Mouse (Mus musculus) embryonic facial prominence, embryonic 14.5 days (tissue): ENCODE data around the gene Gpr35. TPM values are rescaled to one million over a fixed set of nuclear protein-coding genes. Genes with fewer than 3 reads are reported as not detected.

Source experiments
- ATAC-seq: fragments of 200-750 bp; cut with Nextera tagmentation; 2 replicates; pipeline ENCODE4 v1.8.0; 2017; ENCODE audit warnings: low read depth, moderate number of reproducible peaks, moderate TSS enrichment
- DNase-seq: peaks from one replicate; pipeline ENCODE4 v3.0.0-alpha.2; 2015; ENCODE audit warnings: low spot score
- H3K27ac ChIP-seq: fragments of 300-500 bp; sonication (generic); replicated peaks from 2 replicates; pipeline ENCODE4 v1.5.1; 2014; ENCODE audit warnings: low read depth, mild to moderate bottlenecking, low read length, moderate library complexity
- H3K27me3 ChIP-seq: fragments of 300-500 bp; sonication (generic); replicated peaks from 2 replicates; pipeline ENCODE4 v1.6.1; 2014; ENCODE audit warnings: low read length; ENCODE audit not compliant: control insufficient read depth, insufficient read depth
- H3K36me3 ChIP-seq: fragments of 300-500 bp; sonication (generic); 2 replicates; pipeline ENCODE4 v1.6.1; 2014; ENCODE audit warnings: low read length, mixed read lengths; ENCODE audit not compliant: control insufficient read depth, insufficient read depth
- H3K4me1 ChIP-seq: fragments of 300-500 bp; sonication (generic); 2 replicates; pipeline ENCODE4 v1.6.1; 2014; ENCODE audit warnings: antibody characterized with exemption, low read length; ENCODE audit not compliant: control insufficient read depth, insufficient read depth
- H3K4me2 ChIP-seq: fragments of 300-500 bp; sonication (generic); 2 replicates; pipeline ENCODE4 v1.6.1; 2014; ENCODE audit warnings: low read depth, mild to moderate bottlenecking, low read length, moderate library complexity, mixed read lengths
- H3K4me3 ChIP-seq: fragments of 300-500 bp; sonication (generic); 2 replicates; pipeline ENCODE4 v1.5.1; 2014; ENCODE audit warnings: low read depth, mild to moderate bottlenecking, low read length
- H3K9ac ChIP-seq: fragments of 300-500 bp; sonication (generic); 2 replicates; pipeline ENCODE4 v1.6.1; 2014; ENCODE audit warnings: low read depth, mild to moderate bottlenecking, low read length, moderate library complexity, mixed read lengths
- H3K9me3 ChIP-seq: fragments of 300-500 bp; sonication (generic); 2 replicates; pipeline ENCODE4 v1.6.1; 2016; ENCODE audit warnings: low read length; ENCODE audit not compliant: control insufficient read depth
- WGBS: fragments of 180-500 bp; shearing (Covaris S2); extraction: QIAGEN DNeasy Blood & Tissue Kit; methylation state at CpG from one replicate; pipeline ENCODE4 v1.1.7; 2014; 5-methylcytosine and 5-hydroxymethylcytosine counted together
- polyA plus RNA-seq: library from polyadenylated mRNA; unstranded; fragments of >200 nt; fragmentation: Nextera tagmentation; extraction: Ambion mirVana; gene quantifications from 2 replicates; pipeline ENCODE4 v1.2.1, GENCODE M21; 2014

Gpr35 gene
- polyA plus RNA-seq, 1 experiment from 2014 or later = 1.5 TPM

DNA sequence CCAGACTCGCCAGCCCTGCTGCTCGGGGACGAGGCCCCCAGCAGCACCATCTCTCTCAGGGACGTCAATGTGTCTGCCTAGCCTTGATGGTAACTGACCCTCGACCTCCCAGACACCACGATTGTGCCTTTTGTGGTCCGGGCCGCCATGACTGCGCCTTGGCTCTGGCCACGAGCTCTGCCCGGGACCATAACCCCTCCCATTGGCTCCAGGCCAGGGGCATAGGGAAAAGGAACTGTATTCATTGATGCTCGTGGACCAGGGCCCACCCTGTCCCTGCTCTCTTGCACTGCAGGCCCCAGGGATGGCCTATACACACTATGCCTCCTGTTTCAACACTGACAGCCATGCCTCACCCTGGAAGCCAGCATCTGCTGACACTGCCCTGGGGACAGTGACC is 30.9 kb upstream of the Gpr35 start:
- no peaks in the 10 kb centered on the region for H3K4me1 ChIP-seq
- no peaks in the 10 kb centered on the region for H3K9me3 ChIP-seq
- H3K27ac ChIP-seq = no peak overlapping the region
- WGBS = 83% methylated on average over 12 of the region's 12 CpGs
- H3K36me3 ChIP-seq = peaks cover 65% of the 10 kb centered on the region
- H3K4me2 ChIP-seq = no peak overlapping the region
- DNase-seq (no peak), ATAC-seq (no peak)
- H3K4me3 ChIP-seq = no peak overlapping the region
- no peaks in the 10 kb centered on the region for H3K27me3 ChIP-seq
- no peak overlapping the region for H3K9ac ChIP-seq

DNA sequence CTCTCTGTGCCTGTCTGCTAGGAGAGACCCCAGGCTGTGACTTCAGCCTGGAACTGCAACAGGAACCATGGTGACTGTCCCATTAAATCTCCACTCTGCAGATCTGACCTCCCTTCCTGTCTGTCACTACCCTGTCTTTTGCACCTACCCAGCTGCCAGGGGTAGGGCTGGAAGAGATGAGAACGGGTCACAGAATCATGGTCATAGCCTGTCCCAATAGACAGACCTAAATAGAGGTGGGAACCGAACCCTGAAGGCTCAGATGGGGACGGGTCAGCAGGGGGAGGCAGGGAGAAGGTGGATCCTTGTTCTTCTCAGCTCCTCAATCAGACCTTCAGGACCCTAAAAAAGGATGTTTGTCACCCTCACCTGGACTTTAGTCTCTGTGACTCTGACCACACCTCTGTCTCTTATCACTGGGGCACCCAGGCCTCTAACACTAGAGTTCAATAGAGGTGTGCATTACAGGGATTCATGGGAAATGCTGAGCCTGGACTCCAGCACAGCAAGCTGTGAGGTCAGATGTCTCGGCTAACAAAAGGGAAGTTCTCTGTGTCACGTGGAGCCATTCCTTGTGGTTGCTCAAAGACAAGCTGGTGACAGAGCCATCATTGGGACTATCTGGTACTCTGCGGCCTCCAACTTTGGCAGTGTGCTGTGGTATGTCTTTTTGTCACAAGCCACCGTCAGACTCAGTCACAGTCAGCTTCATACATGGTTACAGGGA is 30.0 kb upstream of the Gpr35 start:
- 84% methylated on average over 7 of the region's 7 CpGs for WGBS
- Histone ChIP-seq H3K4me2 (no peak overlapping the region), H3K27ac (no peak overlapping the region), H3K4me3 (no peak overlapping the region), H3K27me3 (no peaks in the 10 kb centered on the region), H3K9ac (no peak overlapping the region), H3K4me1 (no peaks in the 10 kb centered on the region), H3K36me3 (peaks cover 56% of the 10 kb centered on the region), H3K9me3 (no peaks in the 10 kb centered on the region)
- ATAC-seq (no peak), DNase-seq (no peak)

DNA sequence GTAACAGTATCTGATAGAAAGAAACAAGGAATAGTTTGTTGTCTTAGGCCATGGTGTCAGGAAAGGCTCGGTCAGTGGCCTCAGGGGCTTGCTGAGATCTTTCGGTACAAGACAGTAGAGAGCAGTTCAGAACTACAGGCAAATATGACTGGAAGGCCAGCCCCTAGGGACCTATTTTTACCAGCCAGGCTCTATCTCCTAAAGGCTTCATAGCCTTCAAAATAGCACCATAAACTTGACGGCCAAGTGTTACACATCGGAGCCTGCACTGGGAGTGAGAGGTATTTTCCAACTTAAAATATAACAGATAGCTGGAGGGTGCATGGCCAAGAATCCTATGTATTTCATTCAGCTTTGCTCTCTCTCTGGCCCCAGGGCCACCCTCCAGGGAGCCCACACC is 29.2 kb upstream of the Gpr35 start:
- WGBS = 87% methylated on average over 4 of the region's 4 CpGs
- H3K27ac ChIP-seq = no peak overlapping the region
- H3K27me3 ChIP-seq = no peaks in the 10 kb centered on the region
- H3K9me3 ChIP-seq = no peaks in the 10 kb centered on the region
- ATAC-seq (no peak), DNase-seq (no peak)
- peaks cover 48% of the 10 kb centered on the region for H3K36me3 ChIP-seq
- H3K4me2 ChIP-seq = no peak overlapping the region
- H3K4me3 ChIP-seq = no peak overlapping the region
- no peaks in the 10 kb centered on the region for H3K4me1 ChIP-seq
- no peak overlapping the region for H3K9ac ChIP-seq

DNA sequence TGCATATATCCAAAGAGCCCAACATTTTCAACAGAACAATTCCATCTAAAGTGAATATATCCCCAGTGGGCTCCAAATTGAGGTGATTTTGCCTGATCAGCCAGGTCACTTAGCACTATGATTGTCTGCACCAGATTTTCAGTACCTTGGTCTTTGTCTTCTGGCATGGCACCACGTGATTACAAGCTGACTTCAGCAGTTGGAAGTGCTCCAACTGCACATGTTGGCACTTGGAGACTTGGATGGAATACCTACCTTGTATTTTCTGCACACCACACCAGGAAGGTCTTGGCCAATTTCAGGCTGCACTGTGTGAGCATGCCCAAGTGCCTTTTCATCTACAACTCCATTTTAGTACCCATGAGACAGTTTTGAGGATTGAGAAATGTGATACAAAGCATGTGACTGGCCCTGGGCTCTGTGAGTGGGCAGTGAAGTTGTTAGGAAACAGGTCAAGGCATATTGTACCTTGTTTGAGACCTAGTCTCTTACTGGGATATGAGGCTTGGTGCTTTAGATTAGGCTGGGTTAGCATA is 20.4 kb upstream of the Gpr35 start:
- 25% methylated on average over 1 of the region's 1 CpGs for WGBS
- ATAC-seq = no peak
- H3K27ac ChIP-seq = no peak overlapping the region
- no peaks in the 10 kb centered on the region for H3K27me3 ChIP-seq
- H3K9ac ChIP-seq = no peak overlapping the region
- no peaks in the 10 kb centered on the region for H3K36me3 ChIP-seq
- no peak overlapping the region for H3K4me3 ChIP-seq
- H3K4me1 ChIP-seq = 0 out of 2 replicates have a peak, but pooled peaks cover 6% of the 10 kb centered on the region
- H3K4me2 ChIP-seq = no peak overlapping the region
- DNase-seq = no peak
- peaks cover 15% of the 10 kb centered on the region; the same call in 1 of the 2 replicates for H3K9me3 ChIP-seq

DNA sequence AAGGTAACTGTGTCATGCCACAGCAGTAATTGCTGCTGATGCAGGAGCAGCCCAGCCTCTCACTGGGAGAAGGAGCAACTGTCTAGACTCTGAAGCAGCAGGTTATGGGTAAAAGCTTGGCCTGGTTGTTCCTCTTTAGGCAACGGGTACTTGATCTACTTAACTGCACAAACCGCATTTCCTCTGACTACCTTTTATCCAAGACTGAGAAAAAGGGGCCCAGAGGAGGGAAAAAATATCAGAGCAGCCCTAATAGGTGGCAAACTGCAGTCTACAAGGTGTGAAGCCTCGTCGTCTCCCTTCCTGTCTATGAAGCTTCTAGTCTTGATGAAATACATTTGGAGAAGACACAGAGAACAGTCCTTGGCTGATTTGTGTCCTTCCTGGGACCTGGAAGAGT is 17.1 kb upstream of the Gpr35 start:
- Histone ChIP-seq H3K4me3 (peak overlapping the region; percentile 87), H3K4me2 (peak overlapping the region; percentile 57), H3K4me1 (0 out of 2 replicates have a peak, but pooled peaks cover 14% of the 10 kb centered on the region), H3K9me3 (peaks cover 15% of the 10 kb centered on the region; the same call in 1 of the 2 replicates), H3K27ac (peak overlapping the region; percentile 97), H3K9ac (peak overlapping the region; percentile 83), H3K27me3 (no peaks in the 10 kb centered on the region), H3K36me3 (peaks cover 13% of the 10 kb centered on the region; the same call in 1 of the 2 replicates)
- 81% methylated on average over 4 of the region's 4 CpGs for WGBS
- ATAC-seq (no peak), DNase-seq (no peak)

DNA sequence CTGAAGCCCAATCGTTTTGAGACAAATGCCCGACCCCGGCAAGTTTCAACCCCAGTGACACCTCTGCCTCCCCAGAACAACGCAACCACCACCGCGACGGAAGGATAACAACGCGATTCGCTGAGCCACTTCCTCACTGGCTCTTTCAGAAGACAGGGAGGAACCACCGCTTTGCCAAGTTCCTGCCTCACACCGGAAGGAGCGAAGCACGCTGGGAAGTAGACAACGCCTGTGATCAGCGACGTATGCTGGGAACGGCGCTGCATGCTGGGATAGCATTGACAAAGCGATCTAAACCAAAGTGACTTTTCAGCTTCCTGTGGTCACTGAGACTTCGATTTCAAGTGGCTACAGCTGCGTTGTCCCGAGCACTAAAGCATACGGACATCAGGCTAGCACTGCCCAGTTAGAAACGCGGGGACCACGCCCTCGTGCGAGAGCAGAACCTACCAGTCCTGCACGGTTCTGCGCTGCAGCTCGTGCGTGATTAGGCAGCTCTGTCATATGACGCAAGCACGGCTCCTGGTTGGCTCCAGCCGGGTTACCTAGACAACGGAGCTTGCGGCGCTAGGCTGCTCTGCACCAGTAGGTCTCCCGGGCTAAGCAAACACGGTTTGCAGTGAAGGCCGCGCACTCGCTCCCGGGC is 16.4 kb upstream of the Gpr35 start, which contains the start of gene Capn10:
Gene Capn10 (plus strand): TSS at position 195 of the 646 bp plus-strand sequence.
- Histone ChIP-seq H3K9me3 (peaks cover 15% of the 10 kb centered on the region; the same call in 1 of the 2 replicates), H3K4me2 (peak within 1 kb of the TSS; percentile 57), H3K27me3 (no peaks in the 10 kb centered on the region), H3K36me3 (peaks cover 20% of the 10 kb centered on the region), H3K9ac (peak within 1 kb of the TSS; percentile 83), H3K27ac (peak within 1 kb of the TSS; percentile 97), H3K4me1 (0 out of 2 replicates have a peak, but pooled peaks cover 14% of the 10 kb centered on the region), H3K4me3 (peak within 1 kb of the TSS; percentile 87)
- ATAC-seq (peak; percentile 100), DNase-seq (peak; percentile 99)
- WGBS = under 1% methylated on average over 45 of the region's 45 CpGs

DNA sequence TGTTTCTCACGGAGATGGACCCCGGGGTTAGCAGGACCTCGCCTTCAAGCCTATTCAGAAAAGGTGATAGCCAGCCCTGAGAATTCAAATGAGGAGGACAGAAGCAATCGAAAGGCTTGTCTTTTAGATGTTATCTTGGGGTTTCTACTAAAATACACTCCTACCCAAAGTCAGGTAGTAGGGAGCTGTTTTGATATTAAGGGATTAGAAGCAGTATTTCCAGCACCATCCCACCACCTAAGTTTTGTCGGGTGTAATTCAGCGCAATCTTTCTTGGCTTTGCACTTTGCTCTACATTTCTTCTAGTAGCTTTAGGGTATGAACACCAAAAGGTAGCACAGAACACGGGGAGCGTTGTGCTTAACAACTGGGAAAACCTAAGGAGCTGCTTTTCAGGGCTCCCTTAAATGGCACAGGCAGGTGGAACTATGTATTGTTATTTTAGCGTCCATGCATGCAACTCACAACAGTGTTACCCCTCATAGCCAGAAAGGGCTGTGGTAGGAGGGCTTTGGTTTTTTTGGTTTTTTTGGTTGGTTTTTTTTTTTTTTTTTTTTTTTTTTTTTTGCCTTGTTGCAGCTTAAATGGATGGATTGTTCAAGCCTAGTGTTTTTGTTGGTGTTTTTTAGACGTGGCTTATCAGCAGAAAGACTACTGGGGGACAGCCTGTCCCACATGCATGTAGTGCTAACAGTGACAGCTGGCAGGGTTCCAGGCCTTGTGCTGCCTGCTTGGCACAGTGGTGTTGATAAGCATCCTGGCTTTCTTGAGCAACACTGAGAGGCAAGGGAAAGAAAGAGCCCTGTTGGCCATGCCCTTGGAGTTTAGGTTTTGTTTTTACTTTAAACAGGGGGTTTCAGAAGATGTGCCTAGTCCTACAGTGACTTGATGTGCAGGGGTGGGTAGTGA is 15.4 kb upstream of the Gpr35 start:
- peak; percentile 35 for DNase-seq
- WGBS = 13% methylated on average over 10 of the region's 10 CpGs

DNA sequence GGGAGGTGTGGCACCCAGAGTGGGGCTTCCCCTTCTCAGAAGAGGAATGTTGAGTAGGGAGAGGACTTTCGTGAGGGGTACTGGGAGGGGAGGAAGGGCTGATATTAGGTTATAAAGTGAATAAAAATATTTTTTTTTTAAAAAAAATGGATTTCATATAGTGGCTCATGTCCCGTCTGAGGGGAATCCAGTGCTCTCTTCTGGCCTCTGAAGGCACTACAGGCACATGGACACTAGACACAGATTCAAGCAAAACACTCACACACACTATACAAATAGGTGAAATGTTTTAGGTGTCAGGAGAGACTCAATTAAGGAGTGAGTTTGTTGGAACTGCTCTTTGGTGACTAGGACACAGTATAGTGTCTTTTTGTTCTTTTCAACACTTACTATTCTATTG is 14.7 kb upstream of the Gpr35 start:
- Histone ChIP-seq H3K4me1 (0 out of 2 replicates have a peak, but pooled peaks cover 14% of the 10 kb centered on the region), H3K4me2 (peak overlapping the region; percentile 57), H3K27ac (no peak overlapping the region), H3K4me3 (peak overlapping the region; percentile 87; the same call in 1 of the 2 replicates), H3K36me3 (peaks cover 34% of the 10 kb centered on the region), H3K9me3 (peaks cover 15% of the 10 kb centered on the region; the same call in 1 of the 2 replicates), H3K27me3 (no peaks in the 10 kb centered on the region), H3K9ac (peak overlapping the region; percentile 83)
- DNase-seq = no peak
- ATAC-seq = no peak
- WGBS = 72% methylated on average over 2 of the region's 2 CpGs

More for the DNA sequence above, 15.4 kb upstream of the Gpr35 start:
- H3K4me3 ChIP-seq = peak overlapping the region; percentile 87
- H3K4me2 ChIP-seq = peak overlapping the region; percentile 57
- peak overlapping the region; percentile 97; the same call in 1 of the 2 replicates for H3K27ac ChIP-seq
- H3K36me3 ChIP-seq = peaks cover 29% of the 10 kb centered on the region
- H3K9ac ChIP-seq = peak overlapping the region; percentile 83
- no peaks in the 10 kb centered on the region for H3K27me3 ChIP-seq
- H3K9me3 ChIP-seq = peaks cover 15% of the 10 kb centered on the region; the same call in 1 of the 2 replicates
- 0 out of 2 replicates have a peak, but pooled peaks cover 14% of the 10 kb centered on the region for H3K4me1 ChIP-seq
- no peak for ATAC-seq
